Mouse (Mus musculus): ENCODE measurements at regions not wholly inside any gene's neighbourhood (a gene's known extent, or its start where the extent isn't known, plus 50 kb on each side); places are given as distances from the start of the nearest gene placed in this dataset.

- TF ChIP-seq POLR2A (IDR thresholded peaks at IDR 0.05; ENCODE audit: extremely low read depth, insufficient read depth, low read length) (no peak), CTCF (IDR thresholded peaks at IDR 0.05; ENCODE audit: extremely low read depth, insufficient read depth, low read length) (no peak)
Observed at GRCm38 (mm10) chr1:39069086-39069655, 83.8 kb downstream of the Pdcl3 start.

Measured in cortical plate, adult 2 months (tissue).